Mouse (Mus musculus): ENCODE data around the gene Numb. TPM values are rescaled to one million over a fixed set of nuclear protein-coding genes. Genes with fewer than 3 reads are reported as not detected.

The Numb gene
- polyA plus RNA-seq, 1 experiment from 2014 or later, result 19.9 TPM

GRCm38 (mm10) chr12:83791737-83792136, 130.0 kb downstream of the Numb start:
- no peaks in the 10 kb centered on the region for H3K4me1 ChIP-seq (replicated peaks; ENCODE audit: control insufficient read depth, insufficient read depth)
- ATAC-seq (ENCODE audit: low FRiP score, low TSS enrichment), result no peak
- 88% methylated on average over 10 of the region's 10 CpGs for WGBS
- H3K9me3 ChIP-seq (ENCODE audit: control insufficient read depth, low read length), result no peaks in the 10 kb centered on the region
- no peaks in the 10 kb centered on the region for H3K27me3 ChIP-seq (ENCODE audit: control insufficient read depth, insufficient read depth, low read length)
- H3K4me2 ChIP-seq (replicated peaks; ENCODE audit: low read depth), result no peak overlapping the region
- no peak for DNase-seq (ENCODE audit: low spot score)
- no peak overlapping the region for H3K27ac ChIP-seq (replicated peaks)
- H3K4me3 ChIP-seq (ENCODE audit: low read depth, low read length), result no peak overlapping the region
- H3K36me3 ChIP-seq (ENCODE audit: control insufficient read depth, insufficient read depth, low read length), result peaks cover 23% of the 10 kb centered on the region
- no peak for TF ChIP-seq EP300 (optimal IDR thresholded peaks at IDR 0.05)
- TF ChIP-seq CTCF (IDR thresholded peaks at IDR 0.05; ENCODE audit: low read depth), result no peak
- no peak overlapping the region for H3K9ac ChIP-seq (ENCODE audit: low read length)

DNA sequence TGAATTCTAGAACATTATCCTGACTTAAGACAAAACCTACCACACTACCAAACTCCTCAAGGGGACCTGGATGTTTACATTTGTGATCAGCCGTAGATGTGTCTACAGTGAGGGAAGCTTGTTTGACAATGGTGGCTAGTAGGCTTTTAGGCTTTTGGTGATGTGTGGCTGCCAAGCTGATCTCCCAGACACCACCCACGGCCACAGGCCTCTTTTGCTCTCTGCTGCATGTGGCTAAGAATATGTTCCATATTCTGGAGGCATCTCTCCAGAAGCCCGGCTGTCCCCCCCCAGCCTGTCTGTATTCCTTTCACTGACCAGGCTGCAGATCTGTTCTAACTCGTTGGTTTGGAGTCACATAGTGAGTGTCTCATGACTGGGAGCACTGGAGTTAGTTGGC, 131.0 kb downstream of the Numb start:
- no peak overlapping the region for H3K27ac ChIP-seq (replicated peaks)
- 69% methylated on average over 4 of the region's 4 CpGs for WGBS
- H3K9me3 ChIP-seq (ENCODE audit: control insufficient read depth, low read length), result no peaks in the 10 kb centered on the region
- no peak overlapping the region for H3K9ac ChIP-seq (ENCODE audit: low read length)
- H3K36me3 ChIP-seq (ENCODE audit: control insufficient read depth, insufficient read depth, low read length), result peaks cover 21% of the 10 kb centered on the region
- no peak overlapping the region for H3K4me2 ChIP-seq (replicated peaks; ENCODE audit: low read depth)
- DNase-seq (ENCODE audit: low spot score), result no peak
- H3K27me3 ChIP-seq (ENCODE audit: control insufficient read depth, insufficient read depth, low read length), result no peaks in the 10 kb centered on the region
- H3K4me3 ChIP-seq (ENCODE audit: low read depth, low read length), result no peak overlapping the region
- no peaks in the 10 kb centered on the region for H3K4me1 ChIP-seq (replicated peaks; ENCODE audit: control insufficient read depth, insufficient read depth)
- TF ChIP-seq CTCF (IDR thresholded peaks at IDR 0.05; ENCODE audit: low read depth) (no peak), EP300 (optimal IDR thresholded peaks at IDR 0.05) (no peak)
- no peak for ATAC-seq (ENCODE audit: low FRiP score, low TSS enrichment)

- 43% methylated on average over 4 of the region's 4 CpGs for WGBS
These were observed 132.0 kb downstream of the Numb start for GRCm38 (mm10) chr12:83789781-83790140.

DNA sequence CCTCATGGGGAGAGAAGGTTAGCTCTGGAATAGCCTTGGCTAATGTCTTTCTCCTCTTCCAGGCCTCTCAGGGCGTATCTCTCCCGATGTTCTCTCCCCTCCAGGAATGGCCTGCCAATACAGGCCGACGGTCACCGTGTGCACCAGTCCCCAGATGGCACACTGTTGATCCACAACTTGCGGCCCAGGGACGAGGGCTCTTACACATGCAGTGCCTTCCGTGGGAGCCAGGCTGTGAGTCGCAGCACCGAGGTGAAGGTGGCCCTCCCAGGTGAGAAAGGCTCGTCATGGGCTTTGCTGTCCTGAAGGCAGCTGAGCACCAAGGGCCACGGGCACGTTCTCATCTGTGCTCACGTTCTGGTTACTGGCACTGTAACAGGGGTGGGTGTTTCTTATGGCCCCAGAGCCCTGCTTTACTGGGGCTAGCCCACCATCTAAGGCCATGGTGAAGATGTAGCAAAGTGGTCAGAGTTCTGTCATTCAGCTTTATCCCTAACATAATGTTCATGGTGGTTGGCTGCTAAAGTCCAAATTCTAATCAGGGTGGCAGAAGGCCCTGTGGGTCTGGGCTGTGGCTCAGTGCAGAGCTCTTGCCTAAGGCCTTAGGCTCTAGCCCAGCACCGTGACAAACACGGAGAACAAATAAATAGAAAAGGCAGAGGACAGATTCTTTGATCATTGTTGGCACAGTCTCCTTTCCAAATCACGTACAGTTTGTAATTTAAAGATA, 132.5 kb downstream of the Numb start:
- no peak overlapping the region for H3K4me3 ChIP-seq (ENCODE audit: low read depth, low read length)
- no peaks in the 10 kb centered on the region for H3K9me3 ChIP-seq (ENCODE audit: control insufficient read depth, low read length)
- H3K27me3 ChIP-seq (ENCODE audit: control insufficient read depth, insufficient read depth, low read length), result no peaks in the 10 kb centered on the region
- H3K36me3 ChIP-seq (ENCODE audit: control insufficient read depth, insufficient read depth, low read length), result peaks cover 14% of the 10 kb centered on the region
- H3K4me1 ChIP-seq (replicated peaks; ENCODE audit: control insufficient read depth, insufficient read depth), result no peaks in the 10 kb centered on the region
- H3K9ac ChIP-seq (ENCODE audit: low read length), result no peak overlapping the region
- H3K4me2 ChIP-seq (replicated peaks; ENCODE audit: low read depth), result no peak overlapping the region
- DNase-seq (ENCODE audit: low spot score) (no peak), ATAC-seq (ENCODE audit: low FRiP score, low TSS enrichment) (no peak)
- 86% methylated on average over 17 of the region's 17 CpGs for WGBS
- no peak overlapping the region for H3K27ac ChIP-seq (replicated peaks)
- TF ChIP-seq CTCF (IDR thresholded peaks at IDR 0.05; ENCODE audit: low read depth) (no peak), EP300 (optimal IDR thresholded peaks at IDR 0.05) (no peak)

More at GRCm38 (mm10) chr12:83789781-83790140, 132.0 kb downstream of the Numb start:
- Histone ChIP-seq H3K9ac (ENCODE audit: low read length) (no peak overlapping the region), H3K4me2 (replicated peaks; ENCODE audit: low read depth) (no peak overlapping the region), H3K27me3 (ENCODE audit: control insufficient read depth, insufficient read depth, low read length) (no peaks in the 10 kb centered on the region), H3K36me3 (ENCODE audit: control insufficient read depth, insufficient read depth, low read length) (peaks cover 14% of the 10 kb centered on the region), H3K4me1 (replicated peaks; ENCODE audit: control insufficient read depth, insufficient read depth) (no peaks in the 10 kb centered on the region), H3K27ac (replicated peaks) (no peak overlapping the region), H3K9me3 (ENCODE audit: control insufficient read depth, low read length) (no peaks in the 10 kb centered on the region), H3K4me3 (ENCODE audit: low read depth, low read length) (no peak overlapping the region)
- ATAC-seq (ENCODE audit: low FRiP score, low TSS enrichment), result no peak
- no peak for DNase-seq (ENCODE audit: low spot score)
- TF ChIP-seq CTCF (IDR thresholded peaks at IDR 0.05; ENCODE audit: low read depth) (no peak), EP300 (optimal IDR thresholded peaks at IDR 0.05) (no peak)

GRCm38 (mm10) chr12:83785305-83785704, 136.4 kb downstream of the Numb start:
- no peak for ATAC-seq (ENCODE audit: low FRiP score, low TSS enrichment)
- H3K27me3 ChIP-seq (ENCODE audit: control insufficient read depth, insufficient read depth, low read length), result no peaks in the 10 kb centered on the region
- no peak for DNase-seq (ENCODE audit: low spot score)
- no peak overlapping the region for H3K9ac ChIP-seq (ENCODE audit: low read length)
- H3K27ac ChIP-seq (replicated peaks), result no peak overlapping the region
- H3K4me1 ChIP-seq (replicated peaks; ENCODE audit: control insufficient read depth, insufficient read depth), result no peaks in the 10 kb centered on the region
- H3K4me3 ChIP-seq (ENCODE audit: low read depth, low read length), result no peak overlapping the region
- TF ChIP-seq CTCF (IDR thresholded peaks at IDR 0.05; ENCODE audit: low read depth), result no peak
- no peak overlapping the region for H3K4me2 ChIP-seq (replicated peaks; ENCODE audit: low read depth)
- H3K9me3 ChIP-seq (ENCODE audit: control insufficient read depth, low read length), result no peaks in the 10 kb centered on the region
- 71% methylated on average over 4 of the region's 4 CpGs for WGBS
- no peaks in the 10 kb centered on the region for H3K36me3 ChIP-seq (ENCODE audit: control insufficient read depth, insufficient read depth, low read length)

GRCm38 (mm10) chr12:83782669-83783068, 139.1 kb downstream of the Numb start:
- no peak for ATAC-seq (ENCODE audit: low FRiP score, low TSS enrichment)
- TF ChIP-seq EP300 (optimal IDR thresholded peaks at IDR 0.05) (no peak), CTCF (IDR thresholded peaks at IDR 0.05; ENCODE audit: low read depth) (no peak)
- H3K27ac ChIP-seq (replicated peaks), result no peak overlapping the region
- 83% methylated on average over 10 of the region's 10 CpGs for whole genome bisulfite sequencing
- H3K36me3 ChIP-seq (ENCODE audit: control insufficient read depth, insufficient read depth, low read length), result no peaks in the 10 kb centered on the region
- H3K4me2 ChIP-seq (replicated peaks; ENCODE audit: low read depth), result no peak overlapping the region
- no peaks in the 10 kb centered on the region for H3K9me3 ChIP-seq (ENCODE audit: control insufficient read depth, low read length)
- DNase-seq (ENCODE audit: low spot score), result no peak
- H3K4me3 ChIP-seq (ENCODE audit: low read depth, low read length), result no peak overlapping the region
- H3K27me3 ChIP-seq (ENCODE audit: control insufficient read depth, insufficient read depth, low read length), result no peaks in the 10 kb centered on the region
- H3K4me1 ChIP-seq (replicated peaks; ENCODE audit: control insufficient read depth, insufficient read depth), result no peaks in the 10 kb centered on the region
- H3K9ac ChIP-seq (ENCODE audit: low read length), result no peak overlapping the region

Measured in stomach, postnatal 0 days (tissue).